Mouse (Mus musculus) left cerebral cortex, postnatal 4 days (tissue): ENCODE data around the gene Cldn16. TPM values are rescaled to one million over a fixed set of nuclear protein-coding genes. Genes with fewer than 3 reads are reported as not detected.

Source experiments
- total RNA-seq, 2 experiments: library from RNA; stranded (reverse); gene quantifications; 2 replicates each; pipeline ENCODE4 v1.2.3; 2021

Cldn16 gene
- total RNA-seq, 2 experiments from 2014 or later, result not detected

Other genes with a start within 250 kb of the Cldn16 start
- 1 to 10 TPM; 2.3 to 2.4 TPM for gene Cldn1, start 91.3 kb upstream of the Cldn16 start, total RNA-seq
- not detected for gene Tmem207, start 63.6 kb downstream of the Cldn16 start, total RNA-seq
- 10 to 100 TPM; 13.8 to 14.7 TPM for gene Il1rap, start 118.6 kb downstream of the Cldn16 start, total RNA-seq